Mouse (Mus musculus) E14TG2a.4 (cell line): ENCODE measurements around the gene Ttc39b.

Experiments used
- CTCF ChIP-seq: conservative IDR thresholded peaks from 2 replicates; pipeline ENCODE4 v1.5.1; 2014; ENCODE audit warnings: low read length
- NANOG ChIP-seq: IDR thresholded peaks from 2 replicates; pipeline ENCODE4 v1.6.1; 2014; ENCODE audit warnings: borderline replicate concordance, low read length, mixed read lengths

DNA sequence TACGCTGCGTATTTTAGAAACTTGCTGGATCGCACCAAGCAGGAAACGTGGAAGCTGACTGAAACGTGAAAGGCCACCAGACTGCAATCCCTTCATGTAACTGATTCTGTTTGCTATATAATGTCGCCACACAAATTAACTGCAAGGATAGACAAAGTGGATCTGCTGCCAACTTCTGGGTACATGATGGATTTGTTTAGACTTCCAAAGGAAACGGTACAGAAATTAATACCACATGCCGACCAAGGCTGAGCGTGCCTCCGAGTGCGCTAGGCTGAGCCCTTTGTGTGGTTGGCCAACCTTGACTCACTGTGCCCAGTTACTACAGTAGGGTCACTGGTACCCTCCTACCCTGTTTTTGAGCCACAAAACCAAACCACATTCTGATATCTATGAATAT, 89.3 kb downstream of the Ttc39b start:
- TF ChIP-seq CTCF (no peak), NANOG (no peak)
